Mouse (Mus musculus) forebrain, embryonic 11.5 days (tissue): ENCODE measurements around the gene Vps11. TPM values are rescaled to one million over a fixed set of nuclear protein-coding genes. Genes with fewer than 3 reads are reported as not detected.
"Not testable (repeated sequence)": the region's sequence is repeated elsewhere in the genome, so short reads cannot be mapped to it uniquely, and the experiment has no call there.

Experiments used
- ATAC-seq: fragments of 200-750 bp; cut with Nextera tagmentation; replicated peaks from 2 replicates; pipeline ENCODE4 v1.8.0; 2017; ENCODE audit warnings: moderate TSS enrichment; ENCODE audit not compliant: low FRiP score
- DNase-seq: peaks from one replicate; pipeline ENCODE4 v3.0.0-alpha.2; 2017; ENCODE audit warnings: low spot score
- H3K27ac ChIP-seq: fragments of 300-500 bp; sonication (generic); 2 replicates; pipeline ENCODE4 v1.5.1; 2014; ENCODE audit warnings: low read depth, low read length
- H3K27me3 ChIP-seq: fragments of 300-500 bp; sonication (generic); 2 replicates; pipeline ENCODE4 v1.6.1; 2014; ENCODE audit warnings: mild to moderate bottlenecking, low read length, mixed read lengths; ENCODE audit not compliant: control insufficient read depth, insufficient read depth
- H3K36me3 ChIP-seq: fragments of 300-500 bp; sonication (generic); 2 replicates; pipeline ENCODE4 v1.6.1; 2014; ENCODE audit warnings: mild to moderate bottlenecking, low read length, moderate library complexity, mixed read lengths; ENCODE audit not compliant: control insufficient read depth, insufficient read depth
- H3K4me1 ChIP-seq: fragments of 300-500 bp; sonication (generic); replicated peaks from 2 replicates; pipeline ENCODE4 v1.6.1; 2014; ENCODE audit warnings: low read length, mixed read lengths; ENCODE audit not compliant: control insufficient read depth, insufficient read depth
- H3K4me2 ChIP-seq: fragments of 300-500 bp; sonication (generic); 2 replicates; pipeline ENCODE4 v1.6.1; 2014; ENCODE audit warnings: low read depth, mild to moderate bottlenecking, low read length, moderate library complexity, mixed read lengths; ENCODE audit not compliant: severe bottlenecking
- H3K4me3 ChIP-seq: fragments of 300-500 bp; sonication (generic); 2 replicates; pipeline ENCODE4 v1.5.1; 2014; ENCODE audit warnings: low read depth, low read length
- H3K9ac ChIP-seq: fragments of 300-500 bp; sonication (generic); 2 replicates; pipeline ENCODE4 v1.6.1; 2014; ENCODE audit warnings: low read length
- H3K9me3 ChIP-seq: fragments of 300-500 bp; sonication (generic); 2 replicates; pipeline ENCODE4 v1.6.1; 2016; ENCODE audit warnings: low read length, mixed read lengths; ENCODE audit not compliant: control insufficient read depth
- WGBS: fragments of 180-500 bp; shearing (Covaris S2); extraction: QIAGEN DNeasy Blood & Tissue Kit; methylation state at CpG from one replicate; pipeline ENCODE4 v1.1.7; 2014; 5-methylcytosine and 5-hydroxymethylcytosine counted together
- microRNA-seq: library from miRNA; unstranded; fragments of <30 nt; microRNA quantifications from one replicate; pipeline ENCODE4, GENCODE M21; 2016; ENCODE audit not compliant: insufficient number of aligned reads
- polyA plus RNA-seq: library from polyadenylated mRNA; unstranded; fragments of >200 nt; fragmentation: Nextera tagmentation; extraction: Ambion mirVana; gene quantifications from 2 replicates; pipeline ENCODE4 v1.2.1, GENCODE M21; 2014

Vps11 gene
- polyA plus RNA-seq, 1 experiment from 2014 or later = 32.2 TPM

DNA sequence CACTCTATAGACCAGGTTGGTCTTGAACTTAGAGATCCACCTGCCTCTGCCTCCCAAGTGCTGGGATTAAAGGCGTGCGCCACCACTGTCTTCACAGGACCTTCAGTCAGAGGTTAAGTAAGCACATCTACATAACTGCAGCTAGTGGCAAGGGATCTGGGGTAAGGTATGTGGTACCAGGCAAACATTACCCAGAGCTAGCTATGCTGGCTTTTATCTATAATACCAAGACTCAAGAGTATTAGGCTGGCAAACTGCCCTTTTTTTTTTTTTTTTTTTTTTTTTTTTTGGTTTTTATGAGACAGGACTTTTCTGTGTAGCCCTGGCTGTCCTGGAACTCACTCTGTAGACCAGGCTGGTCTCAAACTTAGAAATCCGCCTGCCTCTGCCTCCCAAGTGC, 61.5 kb downstream of the Vps11 start:
- not testable (repeated sequence) for H3K9ac ChIP-seq, H3K9me3 ChIP-seq, H3K27ac ChIP-seq, ATAC-seq, H3K4me3 ChIP-seq, DNase-seq, H3K27me3 ChIP-seq, H3K4me1 ChIP-seq, H3K4me2 ChIP-seq
- 90% methylated on average over 3 of the region's 3 CpGs for WGBS
- H3K36me3 ChIP-seq = peaks cover 11% of the 10 kb centered on the region; the same call in 1 of the 2 replicates

Small RNA genes within 50 kb of the gene (microRNA-seq; reads per million reads assigned to microRNA genes)
- gene Gm44335 = not detected
- gene Mir7085 = not detected

Other genes with a start within 250 kb of the Vps11 start
- gene Gm49380, start 248.2 kb downstream of the Vps11 start, polyA plus RNA-seq = 0.97 TPM in 1 of 2 replicates, not detected in the other
- 82.3 and 85.2 TPM in 2 replicates for gene Rnf26, start 248.2 kb downstream of the Vps11 start, polyA plus RNA-seq
- 12.9 and 14.8 TPM in 2 replicates for gene Mcam, start 227.2 kb downstream of the Vps11 start, polyA plus RNA-seq
- 25.9 and 26.2 TPM in 2 replicates for gene Cbl, start 127.6 kb downstream of the Vps11 start, polyA plus RNA-seq
- not detected in 2 replicates for gene Ccdc153, start 121.0 kb downstream of the Vps11 start, polyA plus RNA-seq
- gene Pdzd3, start 110.2 kb downstream of the Vps11 start, polyA plus RNA-seq = 0.16 TPM in 2 replicates
- 3.2 and 3.6 TPM in 2 replicates for gene Nlrx1, start 93.1 kb downstream of the Vps11 start, polyA plus RNA-seq
- 6.7 and 9.6 TPM in 2 replicates for gene Abcg4, start 73.1 kb downstream of the Vps11 start, polyA plus RNA-seq
- 25.8 and 27.4 TPM in 2 replicates for gene Hinfp, start 56.0 kb downstream of the Vps11 start, polyA plus RNA-seq
- gene C2cd2l, start 41.4 kb downstream of the Vps11 start, polyA plus RNA-seq = 12.2 and 13.7 TPM in 2 replicates
- 47.7 and 49.1 TPM in 2 replicates for gene Dpagt1, start 35.7 kb downstream of the Vps11 start, polyA plus RNA-seq
- gene H2afx, start 27.0 kb downstream of the Vps11 start, polyA plus RNA-seq = 463 and 498 TPM in 2 replicates
- gene Hmbs, start 17.4 kb downstream of the Vps11 start, polyA plus RNA-seq = 155 and 166 TPM in 2 replicates
- 32.5 and 35.2 TPM in 2 replicates for gene Hyou1, start 17.8 kb upstream of the Vps11 start, polyA plus RNA-seq
- gene Slc37a4, start 35.2 kb upstream of the Vps11 start, polyA plus RNA-seq = 24.8 and 24.9 TPM in 2 replicates
- gene Rps25, start 45.5 kb upstream of the Vps11 start, polyA plus RNA-seq = 1,614 and 1,699 TPM in 2 replicates
- 186 and 188 TPM in 2 replicates for gene Trappc4, start 45.9 kb upstream of the Vps11 start, polyA plus RNA-seq
- 25.5 and 26.8 TPM in 2 replicates for gene Ccdc84, start 56.9 kb upstream of the Vps11 start, polyA plus RNA-seq
- gene Foxr1, start 79.5 kb upstream of the Vps11 start, polyA plus RNA-seq = not detected in 2 replicates
- gene Upk2, start 93.3 kb upstream of the Vps11 start, polyA plus RNA-seq = not detected in 2 replicates
- gene Bcl9l, start 121.2 kb upstream of the Vps11 start, polyA plus RNA-seq = 8.7 and 10.6 TPM in 2 replicates
- gene Cxcr5, start 200.2 kb upstream of the Vps11 start, polyA plus RNA-seq = 0.09 TPM in 1 of 2 replicates, not detected in the other
- 16.2 and 17.2 TPM in 2 replicates for gene Ddx6, start 243.2 kb upstream of the Vps11 start, polyA plus RNA-seq